Mouse (Mus musculus) ES-Bruce4 (cell line): ENCODE measurements around the gene Txn2. TPM values are rescaled to one million over a fixed set of nuclear protein-coding genes. Genes with fewer than 3 reads are reported as not detected.

ENCODE experiments used
- H3K27ac ChIP-seq: 2 replicates; pipeline ENCODE4 v1.5.1; 2012; ENCODE audit warnings: low read length, inconsistent platforms; ENCODE audit not compliant: insufficient read depth
- H3K27me3 ChIP-seq: 2 replicates; pipeline ENCODE4 v1.6.1; 2012; ENCODE audit warnings: mild to moderate bottlenecking, low read length, inconsistent platforms; ENCODE audit not compliant: control insufficient read depth, poor library complexity, insufficient read depth, severe bottlenecking
- H3K36me3 ChIP-seq: 2 replicates; pipeline ENCODE4 v1.6.1; 2012; ENCODE audit warnings: inconsistent platforms, mild to moderate bottlenecking, low read length, moderate library complexity; ENCODE audit not compliant: control insufficient read depth, poor library complexity, insufficient read depth, severe bottlenecking
- H3K4me1 ChIP-seq: one replicate; pipeline ENCODE4 v1.8.1; 2011; ENCODE audit warnings: low read length; ENCODE audit not compliant: control insufficient read depth, insufficient read depth
- H3K4me3 ChIP-seq: 2 replicates; pipeline ENCODE4 v1.5.1; 2011; ENCODE audit warnings: low read depth, mild to moderate bottlenecking, low read length
- H3K9ac ChIP-seq: 2 replicates; pipeline ENCODE4 v1.6.1; 2012; ENCODE audit warnings: low read depth, mild to moderate bottlenecking, inconsistent platforms; ENCODE audit not compliant: poor library complexity, severe bottlenecking
- H3K9me3 ChIP-seq: replicated peaks from 2 replicates; pipeline ENCODE4 v1.6.1; 2012; ENCODE audit warnings: mild to moderate bottlenecking, low read length, inconsistent platforms; ENCODE audit not compliant: control insufficient read depth, poor library complexity, insufficient read depth, severe bottlenecking
- CTCF ChIP-seq: IDR thresholded peaks from one replicate; pipeline ENCODE4 v1.8.1; 2011; ENCODE audit warnings: low read depth, low read length
- EP300 ChIP-seq: IDR thresholded peaks from 2 replicates; pipeline ENCODE4 v1.6.1; 2011; ENCODE audit warnings: low read depth, low read length; ENCODE audit not compliant: insufficient read depth
- POLR2A ChIP-seq: IDR thresholded peaks from one replicate; pipeline ENCODE4 v1.8.1; 2011; ENCODE audit warnings: low read length; ENCODE audit not compliant: insufficient read depth
- polyA plus RNA-seq: library from polyadenylated mRNA; stranded (reverse); fragments of >200 nt; gene quantifications from 2 replicates; pipeline ENCODE4 v1.2.4, GENCODE M21; 2011; ENCODE audit warnings: low read depth; ENCODE audit not compliant: missing spikeins, insufficient read depth, insufficient read length

Txn2 gene
- polyA plus RNA-seq, 1 experiment = 167 TPM

DNA sequence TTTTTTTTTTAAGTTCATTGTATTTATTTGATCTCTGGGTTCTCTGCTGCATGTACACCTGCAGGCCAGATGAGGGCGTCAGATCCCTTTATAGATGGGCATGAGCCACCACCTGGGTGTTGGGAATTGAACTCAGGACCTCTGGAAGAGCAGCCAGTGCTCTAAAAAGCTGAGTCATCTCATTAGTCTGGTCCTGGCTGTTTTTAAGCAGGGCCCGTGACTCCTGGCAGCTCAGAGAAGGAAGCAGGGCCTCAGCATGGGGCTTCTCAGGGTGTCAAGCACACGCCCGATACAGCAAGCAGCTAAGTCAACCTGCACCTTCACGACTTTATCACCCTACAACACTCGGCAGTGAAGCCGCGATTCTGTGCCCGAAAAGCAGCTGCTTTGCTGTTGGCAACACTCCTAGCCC, 36.3 kb upstream of the Txn2 start:
- Histone ChIP-seq H3K36me3 (peaks cover 84% of the 10 kb centered on the region), H3K4me3 (no peak overlapping the region), H3K27me3 (no peaks in the 10 kb centered on the region), H3K9me3 (no peaks in the 10 kb centered on the region), H3K27ac (no peak overlapping the region), H3K9ac (no peak overlapping the region), H3K4me1 (peaks cover 2% of the 10 kb centered on the region)
- TF ChIP-seq CTCF (peak; percentile 4), POLR2A (no peak), EP300 (no peak)

DNA sequence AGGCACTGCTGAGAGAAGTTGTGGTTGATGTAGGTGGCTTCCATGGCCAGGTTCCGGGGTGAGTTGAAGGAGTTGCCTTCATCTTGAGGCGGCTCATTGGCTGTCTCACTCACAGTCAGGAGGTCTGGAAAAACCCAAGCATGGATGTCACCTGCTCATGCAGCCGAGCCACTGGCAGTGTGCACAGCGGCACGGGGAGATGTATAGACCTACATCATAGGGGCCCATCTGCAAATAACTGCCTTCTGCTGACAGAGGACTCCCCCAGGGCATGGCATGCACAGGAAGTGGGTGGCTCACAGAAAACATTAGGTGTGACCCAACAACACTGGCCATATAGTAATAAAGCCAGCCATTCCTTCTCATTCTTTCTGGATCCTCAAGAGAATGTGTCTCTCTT, 33.6 kb upstream of the Txn2 start:
- H3K9ac ChIP-seq = no peak overlapping the region

GRCm38 (mm10) chr15:77960693-77961092, 31.9 kb upstream of the Txn2 start:
- Histone ChIP-seq H3K27ac (no peak overlapping the region), H3K9me3 (no peaks in the 10 kb centered on the region), H3K36me3 (peaks cover 71% of the 10 kb centered on the region), H3K4me1 (peaks cover 2% of the 10 kb centered on the region), H3K27me3 (no peaks in the 10 kb centered on the region), H3K4me3 (no peak overlapping the region), H3K9ac (no peak overlapping the region)
- TF ChIP-seq EP300 (no peak), POLR2A (no peak), CTCF (no peak)

More for the DNA sequence above, 33.6 kb upstream of the Txn2 start:
- no peak for TF ChIP-seq CTCF
- TF ChIP-seq EP300 = no peak
- TF ChIP-seq POLR2A = no peak
- Histone ChIP-seq H3K36me3 (peaks cover 88% of the 10 kb centered on the region), H3K4me1 (peaks cover 2% of the 10 kb centered on the region), H3K4me3 (no peak overlapping the region), H3K27ac (no peak overlapping the region), H3K9me3 (no peaks in the 10 kb centered on the region), H3K27me3 (no peaks in the 10 kb centered on the region)

DNA sequence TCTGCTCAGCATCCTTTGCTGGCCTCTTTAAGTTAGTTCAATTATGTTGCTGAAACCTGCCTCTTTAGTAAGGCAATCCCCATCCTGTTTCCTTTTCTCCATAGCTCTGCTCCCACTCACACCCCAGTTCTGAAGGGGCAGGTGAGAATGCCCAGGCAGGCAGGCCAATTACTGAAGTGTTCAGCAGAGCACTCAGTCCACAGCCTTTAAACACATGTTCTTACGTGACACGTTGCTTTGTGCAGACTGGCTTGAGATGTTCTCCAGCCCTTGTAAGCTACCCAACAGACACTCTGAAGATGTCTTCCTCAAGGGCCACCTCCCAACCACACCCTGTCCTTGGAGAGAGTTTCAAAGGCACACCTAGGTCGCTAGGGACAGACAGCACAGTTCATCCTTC, 29.3 kb upstream of the Txn2 start:
- H3K36me3 ChIP-seq = peaks cover 45% of the 10 kb centered on the region

DNA sequence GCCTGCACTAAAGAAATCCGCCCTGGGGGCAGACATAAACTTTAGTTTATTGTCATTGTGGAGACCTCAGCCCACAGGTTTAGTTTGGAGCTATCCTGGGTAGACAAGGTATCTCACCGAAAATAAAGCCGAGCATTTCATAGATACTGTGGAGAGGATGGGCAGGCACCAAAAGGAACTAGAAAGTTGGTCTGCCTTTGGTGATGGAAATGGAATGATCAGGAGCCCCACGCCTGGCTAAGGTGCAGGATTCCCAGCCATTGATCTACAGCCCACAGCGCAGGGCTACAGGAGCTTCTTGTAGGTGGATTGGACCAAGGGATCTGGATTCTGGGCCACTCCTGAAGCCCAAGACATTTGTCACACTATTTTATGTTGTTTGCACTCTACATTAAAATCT, 28.8 kb upstream of the Txn2 start:
- 0 out of 2 replicates have a peak overlapping the region, but pooled peaks have one; percentile 9 for H3K27ac ChIP-seq
- H3K27me3 ChIP-seq = no peaks in the 10 kb centered on the region
- no peak overlapping the region for H3K9ac ChIP-seq
- TF ChIP-seq EP300 (no peak), POLR2A (no peak), CTCF (no peak)
- H3K36me3 ChIP-seq = peaks cover 40% of the 10 kb centered on the region
- H3K9me3 ChIP-seq = no peaks in the 10 kb centered on the region
- no peak overlapping the region for H3K4me3 ChIP-seq
- H3K4me1 ChIP-seq = peaks cover 2% of the 10 kb centered on the region

More for the DNA sequence above, 29.3 kb upstream of the Txn2 start:
- Histone ChIP-seq H3K9ac (no peak overlapping the region), H3K4me3 (no peak overlapping the region), H3K27me3 (no peaks in the 10 kb centered on the region), H3K9me3 (no peaks in the 10 kb centered on the region), H3K4me1 (peaks cover 2% of the 10 kb centered on the region), H3K27ac (0 out of 2 replicates have a peak overlapping the region, but pooled peaks have one; percentile 9)
- TF ChIP-seq CTCF (no peak), EP300 (no peak), POLR2A (no peak)

DNA sequence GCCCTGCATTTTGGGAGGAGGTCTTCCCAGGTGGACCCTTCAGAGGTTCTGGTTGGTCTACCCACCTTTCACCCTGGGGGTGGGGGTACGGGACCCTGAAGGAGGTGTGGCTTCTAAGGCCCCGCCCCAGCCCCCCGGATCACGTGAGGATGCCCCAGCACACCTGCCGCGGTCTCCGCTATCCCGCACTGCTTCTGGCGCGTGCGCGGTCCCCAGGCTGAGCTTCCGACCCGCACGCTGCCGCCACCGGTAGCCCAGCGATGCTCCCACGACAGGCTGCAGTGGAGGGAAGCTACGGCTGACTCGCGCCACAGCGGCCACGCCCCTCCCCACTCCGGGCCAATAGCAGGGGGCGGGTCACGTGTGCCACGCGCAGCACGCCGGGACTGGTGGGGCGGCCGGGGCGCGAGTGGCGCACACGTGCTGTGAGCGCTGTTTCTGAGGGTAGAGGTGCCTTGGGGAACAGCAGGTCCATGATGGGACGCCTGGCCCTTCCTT, 27.6 kb upstream of the Txn2 start, which contains the start of gene Foxred2:
Gene Foxred2 (minus strand): TSS at position 319 of the 498 bp plus-strand sequence.
- H3K9ac ChIP-seq = peak within 1 kb of the TSS; percentile 67
- no peaks in the 10 kb centered on the region for H3K9me3 ChIP-seq
- H3K27me3 ChIP-seq = no peaks in the 10 kb centered on the region
- 0 out of 2 replicates have a peak within 1 kb of the TSS, but pooled peaks have one; percentile 9 for H3K27ac ChIP-seq
- peaks cover 2% of the 10 kb centered on the region for H3K4me1 ChIP-seq
- TF ChIP-seq EP300 = 0 out of 2 replicates have a peak, but pooled peaks have one; percentile 7
- peak; percentile 38 for TF ChIP-seq POLR2A
- no peak for TF ChIP-seq CTCF
- peak within 1 kb of the TSS; percentile 56 for H3K4me3 ChIP-seq
- H3K36me3 ChIP-seq = peaks cover 28% of the 10 kb centered on the region
